Mouse (Mus musculus) ES-E14 (cell line): ENCODE measurements around the gene Ugt1a8. TPM values are rescaled to one million over a fixed set of nuclear protein-coding genes. Genes with fewer than 3 reads are reported as not detected.

Experiments
- DNase-seq: peaks from one replicate; pipeline ENCODE4 v3.0.0-alpha.2; 2013; ENCODE audit warnings: low read depth, low spot score
- H3K27ac ChIP-seq: 2 replicates; pipeline ENCODE4 v1.5.1; 2012; ENCODE audit warnings: low read depth, mild to moderate bottlenecking, low read length, moderate library complexity, mixed read lengths; ENCODE audit not compliant: poor library complexity, insufficient read depth, severe bottlenecking
- H3K36me3 ChIP-seq: 2 replicates; pipeline ENCODE4 v1.6.1; 2012; ENCODE audit warnings: mild to moderate bottlenecking, low read length, moderate library complexity, mixed read lengths; ENCODE audit not compliant: control insufficient read depth, poor library complexity, insufficient read depth, severe bottlenecking
- H3K4me1 ChIP-seq, 2 experiments: fragments of 150-350 bp in 1 of 2; sonication (generic) in 1 of 2; 2 replicates each; pipeline ENCODE4 v1.6.1; 2012; ENCODE audit warnings: low read length in 2 of 2, mild to moderate bottlenecking in 1 of 2, mixed read lengths in 1 of 2; ENCODE audit not compliant: control insufficient read depth in 2 of 2, insufficient read depth in 2 of 2, poor library complexity in 1 of 2
- H3K4me3 ChIP-seq, 2 experiments: fragments of 150-350 bp in 1 of 2; sonication (generic) in 1 of 2; 2 replicates each; pipeline ENCODE4 v1.5.1; 2012; ENCODE audit warnings: low read length in 2 of 2, low read depth in 1 of 2, mild to moderate bottlenecking in 1 of 2, mixed read lengths in 1 of 2; ENCODE audit not compliant: insufficient read depth in 1 of 2, poor library complexity in 1 of 2, severe bottlenecking in 1 of 2
- H3K9ac ChIP-seq: 2 replicates; pipeline ENCODE4 v1.6.1; 2012; ENCODE audit warnings: low read depth, mild to moderate bottlenecking, low read length, mixed read lengths; ENCODE audit not compliant: poor library complexity, insufficient read depth, severe bottlenecking
- H3K9me3 ChIP-seq: fragments of 150-350 bp; sonication (generic); 2 replicates; pipeline ENCODE4 v1.6.1; 2012; ENCODE audit warnings: low read depth, mild to moderate bottlenecking, low read length; ENCODE audit not compliant: control insufficient read depth, insufficient read depth
- CHD2 ChIP-seq: IDR thresholded peaks from 2 replicates; pipeline ENCODE4 v1.6.1; 2014; ENCODE audit warnings: mild to moderate bottlenecking, low read depth, low read length, inconsistent platforms
- HCFC1 ChIP-seq: IDR thresholded peaks from 2 replicates; pipeline ENCODE4 v1.6.1; 2012; ENCODE audit warnings: low read length, inconsistent platforms, borderline replicate concordance; ENCODE audit not compliant: insufficient read depth
- MAFK ChIP-seq: IDR thresholded peaks from 2 replicates; pipeline ENCODE4 v1.6.1; 2014; ENCODE audit warnings: mild to moderate bottlenecking, low read depth, low read length, inconsistent platforms; ENCODE audit not compliant: insufficient read depth
- ZC3H11A ChIP-seq: IDR thresholded peaks from 2 replicates; pipeline ENCODE4 v1.6.1; 2012; ENCODE audit warnings: low read depth, mild to moderate bottlenecking, inconsistent platforms, low read length, borderline replicate concordance
- ZNF384 ChIP-seq: IDR thresholded peaks from 2 replicates; pipeline ENCODE4 v1.6.1; 2012; ENCODE audit warnings: low read depth, low read length, inconsistent platforms
- in situ Hi-C, 2 experiments: fragments of 600-800 bp; cut with MboI; formaldehyde crosslinking; loops; one replicate each; pipeline ENCODE4 v1.15.1; 2025; ENCODE audit warnings: low sequenced_read_pairs in 2 of 2, inconsistent platforms in 1 of 2; ENCODE audit not compliant: unreplicated experiment in 2 of 2
- total RNA-seq: library from RNA; depleted of rRNA; stranded (reverse); fragments of 300-350 nt; gene quantifications from 2 replicates; pipeline ENCODE4 v1.2.3, GENCODE M21; 2012

Gene Ugt1a8
- total RNA-seq, 1 experiment, result not detected

GRCm38 (mm10) chr1:88254793-88255465 lies 167.3 kb downstream of the Ugt1a8 start:
- TF ChIP-seq CHD2 (no peak), HCFC1 (no peak), MAFK (no peak)
- in situ Hi-C loops, result no loop called here
- no peaks in the 10 kb centered on the region for H3K36me3 ChIP-seq

GRCm38 (mm10) chr1:88255466-88255857 lies 167.8 kb downstream of the Ugt1a8 start:
- Histone ChIP-seq H3K4me3 (no peak overlapping the region), H3K4me1 (no peaks in the 10 kb centered on the region), H3K9me3 (no peaks in the 10 kb centered on the region), H3K9ac (no peak overlapping the region), H3K36me3 (no peaks in the 10 kb centered on the region), H3K27ac (no peak overlapping the region)
- DNase-seq, result no peak
- no peak for TF ChIP-seq HCFC1
- no peak for TF ChIP-seq ZNF384
- no peak for TF ChIP-seq ZC3H11A
- TF ChIP-seq CHD2, result no peak
- no peak for TF ChIP-seq MAFK
- in situ Hi-C loops, result no loop called here

More at GRCm38 (mm10) chr1:88254793-88255465, 167.3 kb downstream of the Ugt1a8 start:
- H3K9ac ChIP-seq, result no peak overlapping the region
- no peak overlapping the region for H3K4me3 ChIP-seq
- no peak for DNase-seq
- H3K27ac ChIP-seq, result no peak overlapping the region
- H3K9me3 ChIP-seq, result no peaks in the 10 kb centered on the region
- no peaks in the 10 kb centered on the region for H3K4me1 ChIP-seq

- no peak for DNase-seq
- H3K36me3 ChIP-seq, result peaks cover 3% of the 10 kb centered on the region; the same call in 1 of the 2 replicates
These were observed 168.6 kb downstream of the Ugt1a8 start for GRCm38 (mm10) chr1:88255989-88256754.

GRCm38 (mm10) chr1:88256886-88257663 lies 169.5 kb downstream of the Ugt1a8 start:
- Histone ChIP-seq H3K9me3 (no peaks in the 10 kb centered on the region), H3K9ac (no peak overlapping the region), H3K4me3 (no peak overlapping the region), H3K27ac (no peak overlapping the region), H3K36me3 (peaks cover 6% of the 10 kb centered on the region; the same call in 1 of the 2 replicates), H3K4me1 (no peaks in the 10 kb centered on the region)
- DNase-seq, result no peak
- TF ChIP-seq HCFC1, result no peak
- TF ChIP-seq ZNF384, result no peak
- no peak for TF ChIP-seq ZC3H11A
- TF ChIP-seq MAFK, result no peak
- no peak for TF ChIP-seq CHD2
- in situ Hi-C loops, result no loop called here

More at GRCm38 (mm10) chr1:88255989-88256754, 168.6 kb downstream of the Ugt1a8 start:
- no peaks in the 10 kb centered on the region for H3K9me3 ChIP-seq
- H3K4me3 ChIP-seq, result no peak overlapping the region
- no peaks in the 10 kb centered on the region for H3K4me1 ChIP-seq
- TF ChIP-seq MAFK, result no peak
- no peak for TF ChIP-seq ZNF384
- TF ChIP-seq HCFC1, result no peak
- TF ChIP-seq CHD2, result no peak
- TF ChIP-seq ZC3H11A, result no peak
- H3K27ac ChIP-seq, result no peak overlapping the region; the same call in 1 of the 2 replicates
- H3K9ac ChIP-seq, result no peak overlapping the region
- in situ Hi-C loops, result no loop called here
